Mouse (Mus musculus) left cerebral cortex, adult 8-10 months (tissue): ENCODE results near the gene Agt. TPM values are rescaled to one million over a fixed set of nuclear protein-coding genes. Genes with fewer than 3 reads are reported as not detected.

Experiments
- DNase-seq, 2 experiments: peaks; one replicate each; pipeline ENCODE4 v3.0.0; 2022; ENCODE audit warnings: low spot score in 2 of 2
- total RNA-seq, 4 experiments: library from RNA; stranded (reverse); gene quantifications; 2 replicates each; pipeline ENCODE4 v1.2.4; 2022

Gene Agt
- total RNA-seq, 4 experiments from 2014 or later, result 17.3 to 31.4 (median 24.9) TPM

- DNase-seq, result peak in 1 of 2 experiments; percentile 81
These were observed 61.8 kb downstream of the Agt start for GRCm38 (mm10) chr8:124507572-124508320.

Other genes starting within 250 kb of the Agt start
- gene Pgbd5, start 130.0 kb downstream of the Agt start, total RNA-seq, result 100 to 1,000 TPM; 179 to 198 (median 184) TPM
- 10 to 100 TPM; 43.2 to 49.2 (median 45.7) TPM for gene Cog2, start 48.9 kb downstream of the Agt start, total RNA-seq
- under 1 TPM in 1 of 4 experiments, not detected in 3; 0.35 TPM for gene Capn9, start 6.4 kb upstream of the Agt start, total RNA-seq
- gene 2310022B05Rik, start 93.7 kb upstream of the Agt start, total RNA-seq, result 10 to 100 TPM; 68.8 to 73.0 (median 71.5) TPM
- gene Ttc13, start 152.3 kb upstream of the Agt start, total RNA-seq, result 10 to 100 TPM; 38.5 to 42.9 (median 39.3) TPM
- gene Arv1, start 152.4 kb upstream of the Agt start, total RNA-seq, result 10 to 100 TPM; 11.4 to 13.0 (median 11.6) TPM
- 1 to 10 TPM in 2 of 4 experiments, under 1 TPM in 2; 0.28 to 1.6 (median 0.83) TPM for gene Fam89a, start 182.1 kb upstream of the Agt start, total RNA-seq
- 1 to 10 TPM; 2.2 to 2.3 (median 2.2) TPM for gene Trim67, start 223.4 kb upstream of the Agt start, total RNA-seq